Mouse (Mus musculus) midbrain, embryonic 16.5 days (tissue): Measurements from ENCODE around the gene Socs5. TPM values are rescaled to one million over a fixed set of nuclear protein-coding genes. Genes with fewer than 3 reads are reported as not detected.

Experiments
- ATAC-seq: fragments of 200-750 bp; cut with Nextera tagmentation; 2 replicates; pipeline ENCODE4 v1.8.0; 2017; ENCODE audit warnings: moderate TSS enrichment
- H3K27ac ChIP-seq: fragments of 300-500 bp; sonication (generic); 2 replicates; pipeline ENCODE4 v1.5.1; 2014; ENCODE audit warnings: mild to moderate bottlenecking, low read length, mixed read lengths
- H3K27me3 ChIP-seq: fragments of 300-500 bp; sonication (generic); 2 replicates; pipeline ENCODE4 v1.6.1; 2014; ENCODE audit warnings: low read depth, low read length, mixed read lengths; ENCODE audit not compliant: control insufficient read depth, insufficient read depth
- H3K36me3 ChIP-seq: fragments of 300-500 bp; sonication (generic); 2 replicates; pipeline ENCODE4 v1.6.1; 2014; ENCODE audit warnings: mild to moderate bottlenecking, low read length, moderate library complexity, mixed read lengths; ENCODE audit not compliant: control insufficient read depth, insufficient read depth
- H3K4me1 ChIP-seq: fragments of 300-500 bp; sonication (generic); 2 replicates; pipeline ENCODE4 v1.6.1; 2014; ENCODE audit warnings: mild to moderate bottlenecking, low read length, mixed read lengths; ENCODE audit not compliant: control insufficient read depth, insufficient read depth
- H3K4me2 ChIP-seq: fragments of 300-500 bp; sonication (generic); 2 replicates; pipeline ENCODE4 v1.6.1; 2014; ENCODE audit warnings: mild to moderate bottlenecking, low read length, mixed read lengths
- H3K4me3 ChIP-seq: fragments of 300-500 bp; sonication (generic); 2 replicates; pipeline ENCODE4 v1.5.1; 2014; ENCODE audit warnings: low read depth, mild to moderate bottlenecking, low read length, moderate library complexity, mixed read lengths
- H3K9ac ChIP-seq: fragments of 300-500 bp; sonication (generic); 2 replicates; pipeline ENCODE4 v1.6.1; 2014; ENCODE audit warnings: low read depth, low read length, mixed read lengths
- H3K9me3 ChIP-seq: fragments of 300-500 bp; sonication (generic); replicated peaks from 2 replicates; pipeline ENCODE4 v1.6.1; 2014; ENCODE audit warnings: mild to moderate bottlenecking, low read length, mixed read lengths; ENCODE audit not compliant: control insufficient read depth, poor library complexity, severe bottlenecking
- WGBS: fragments of 180-500 bp; shearing (Covaris S2); extraction: QIAGEN DNeasy Blood & Tissue Kit; methylation state at CpG from one replicate; pipeline ENCODE4 v1.1.7; 2014; 5-methylcytosine and 5-hydroxymethylcytosine counted together
- polyA plus RNA-seq: library from polyadenylated mRNA; unstranded; fragments of >200 nt; fragmentation: Nextera tagmentation; extraction: Ambion mirVana; gene quantifications from 2 replicates; pipeline ENCODE4 v1.2.1, GENCODE M21; 2015

Socs5 gene
- polyA plus RNA-seq, 1 experiment from 2014 or later = 14.5 TPM

- Histone ChIP-seq H3K9ac (no peak overlapping the region), H3K4me1 (no peaks in the 10 kb centered on the region), H3K27ac (no peak overlapping the region), H3K9me3 (no peaks in the 10 kb centered on the region), H3K4me2 (no peak overlapping the region), H3K4me3 (no peak overlapping the region), H3K27me3 (no peaks in the 10 kb centered on the region), H3K36me3 (0 out of 2 replicates have a peak, but pooled peaks cover 4% of the 10 kb centered on the region)
- 93% methylated on average over 7 of the region's 7 CpGs for WGBS
- no peak for ATAC-seq
Observed at GRCm38 (mm10) chr17:87118966-87119526, 11.6 kb downstream of the Socs5 start.

DNA sequence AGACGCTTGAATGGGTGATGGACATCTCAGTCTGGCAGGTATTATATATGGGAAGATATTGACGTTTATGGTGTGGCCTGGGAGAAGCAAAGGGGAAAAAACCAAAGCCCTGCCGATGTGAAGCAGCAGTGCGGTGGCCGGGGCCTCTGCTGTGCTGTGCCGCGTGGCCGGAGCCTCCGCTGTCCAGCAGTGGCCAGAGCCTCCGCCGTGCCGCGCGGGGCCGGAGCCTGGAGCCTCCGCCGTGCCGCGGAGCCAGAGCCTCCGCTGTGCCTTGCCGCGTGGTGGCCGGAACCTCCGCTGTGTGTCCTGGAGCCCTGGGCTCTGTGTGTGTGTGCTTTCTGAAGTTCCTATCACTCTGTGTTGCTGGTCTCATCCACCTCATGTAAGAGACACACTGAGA, 17.9 kb downstream of the Socs5 start:
- peak; percentile 42; the same call in 1 of the 2 replicates for ATAC-seq
- Histone ChIP-seq H3K9ac (peak overlapping the region; percentile 22; the same call in 1 of the 2 replicates), H3K27ac (no peak overlapping the region), H3K4me2 (peak overlapping the region; percentile 45), H3K4me3 (peak overlapping the region; percentile 30), H3K4me1 (no peaks in the 10 kb centered on the region; the same call in 1 of the 2 replicates), H3K36me3 (0 out of 2 replicates have a peak, but pooled peaks cover 6% of the 10 kb centered on the region), H3K27me3 (no peaks in the 10 kb centered on the region), H3K9me3 (no peaks in the 10 kb centered on the region)
- 41% methylated on average over 24 of the region's 24 CpGs for WGBS

GRCm38 (mm10) chr17:87132258-87132657, 24.8 kb downstream of the Socs5 start:
- no peaks in the 10 kb centered on the region for H3K4me1 ChIP-seq
- H3K9me3 ChIP-seq = no peaks in the 10 kb centered on the region
- no peaks in the 10 kb centered on the region for H3K27me3 ChIP-seq
- H3K9ac ChIP-seq = no peak overlapping the region
- peaks cover 18% of the 10 kb centered on the region for H3K36me3 ChIP-seq
- no peak overlapping the region for H3K27ac ChIP-seq
- ATAC-seq = peak; percentile 58; the same call in 1 of the 2 replicates
- no peak overlapping the region for H3K4me2 ChIP-seq
- 69% methylated on average over 4 of the region's 4 CpGs for WGBS
- no peak overlapping the region for H3K4me3 ChIP-seq

GRCm38 (mm10) chr17:87133823-87134222, 26.3 kb downstream of the Socs5 start:
- Histone ChIP-seq H3K36me3 (peaks cover 18% of the 10 kb centered on the region), H3K9ac (no peak overlapping the region), H3K9me3 (no peaks in the 10 kb centered on the region), H3K4me3 (no peak overlapping the region), H3K27ac (no peak overlapping the region), H3K4me1 (no peaks in the 10 kb centered on the region), H3K4me2 (no peak overlapping the region), H3K27me3 (no peaks in the 10 kb centered on the region)
- WGBS = 74% methylated on average over 23 of the region's 23 CpGs
- no peak for ATAC-seq

DNA sequence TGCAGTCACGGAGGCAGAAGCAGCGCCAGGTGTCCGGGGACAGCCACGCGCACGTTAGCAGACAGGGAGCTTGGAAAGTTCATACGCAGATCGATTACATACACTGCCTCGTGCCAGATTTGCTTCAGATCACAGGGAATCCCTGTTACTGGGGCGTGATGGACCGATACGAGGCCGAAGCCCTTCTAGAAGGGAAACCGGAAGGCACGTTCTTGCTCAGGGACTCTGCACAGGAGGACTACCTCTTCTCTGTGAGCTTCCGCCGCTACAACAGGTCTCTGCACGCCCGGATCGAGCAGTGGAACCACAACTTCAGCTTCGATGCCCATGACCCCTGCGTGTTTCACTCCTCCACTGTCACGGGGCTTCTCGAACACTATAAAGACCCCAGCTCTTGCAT, 27.2 kb downstream of the Socs5 start:
- no peak for ATAC-seq
- Histone ChIP-seq H3K9me3 (no peaks in the 10 kb centered on the region), H3K4me1 (no peaks in the 10 kb centered on the region), H3K36me3 (peaks cover 18% of the 10 kb centered on the region), H3K9ac (no peak overlapping the region), H3K27ac (no peak overlapping the region), H3K4me3 (no peak overlapping the region), H3K27me3 (no peaks in the 10 kb centered on the region), H3K4me2 (no peak overlapping the region)
- WGBS = 93% methylated on average over 24 of the region's 24 CpGs

DNA sequence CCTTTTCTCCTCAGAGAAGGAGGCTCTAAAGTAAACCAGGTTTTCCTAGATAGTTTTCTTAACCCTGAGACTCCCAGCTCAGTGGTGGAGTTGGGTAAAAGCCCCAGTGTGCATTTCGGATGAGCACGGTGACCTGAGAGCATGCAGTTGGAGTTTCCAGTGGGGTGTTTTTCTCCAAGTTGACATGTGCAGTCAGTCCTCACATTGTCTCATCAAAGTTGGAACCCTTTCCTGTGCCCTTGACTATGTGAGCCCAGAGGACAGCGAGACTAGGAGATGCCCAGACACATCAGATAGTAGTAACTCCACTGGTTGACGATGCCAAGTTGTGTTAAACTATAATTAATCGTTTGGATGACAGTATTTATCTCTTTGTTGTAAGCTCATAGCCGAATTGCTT, 28.3 kb downstream of the Socs5 start:
- H3K27ac ChIP-seq = no peak overlapping the region
- H3K4me2 ChIP-seq = no peak overlapping the region
- 94% methylated on average over 6 of the region's 6 CpGs for WGBS
- H3K4me1 ChIP-seq = no peaks in the 10 kb centered on the region
- ATAC-seq = no peak
- H3K9ac ChIP-seq = no peak overlapping the region
- H3K27me3 ChIP-seq = no peaks in the 10 kb centered on the region
- no peak overlapping the region for H3K4me3 ChIP-seq
- no peaks in the 10 kb centered on the region for H3K9me3 ChIP-seq
- H3K36me3 ChIP-seq = peaks cover 18% of the 10 kb centered on the region

GRCm38 (mm10) chr17:87141188-87141935, 33.9 kb downstream of the Socs5 start:
- WGBS = 88% methylated on average over 9 of the region's 9 CpGs
- Histone ChIP-seq H3K4me3 (no peak overlapping the region), H3K9me3 (no peaks in the 10 kb centered on the region), H3K4me1 (no peaks in the 10 kb centered on the region), H3K4me2 (no peak overlapping the region), H3K27ac (no peak overlapping the region), H3K36me3 (0 out of 2 replicates have a peak, but pooled peaks cover 3% of the 10 kb centered on the region), H3K27me3 (no peaks in the 10 kb centered on the region), H3K9ac (no peak overlapping the region)
- no peak for ATAC-seq

DNA sequence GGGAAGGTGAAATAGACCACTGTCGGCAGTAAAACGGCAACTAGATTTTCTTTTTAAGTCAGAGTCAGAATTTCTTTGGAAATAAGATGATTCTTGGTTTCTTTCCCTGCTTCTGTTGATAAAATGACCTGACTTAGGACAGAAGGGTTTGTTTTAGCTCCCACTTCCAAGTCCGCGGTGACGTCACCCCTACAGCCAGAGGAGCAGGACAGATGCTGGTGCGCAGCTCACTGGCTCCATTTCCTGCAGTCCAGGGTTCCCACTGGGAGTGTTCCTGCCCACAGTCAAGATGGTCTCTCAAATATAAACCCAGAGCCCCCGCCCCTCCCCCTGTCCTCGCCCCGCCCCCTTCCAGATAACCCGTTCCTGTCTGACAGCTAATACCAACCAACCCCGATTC, 34.8 kb downstream of the Socs5 start:
- H3K27me3 ChIP-seq = no peaks in the 10 kb centered on the region
- H3K36me3 ChIP-seq = no peaks in the 10 kb centered on the region
- no peaks in the 10 kb centered on the region for H3K9me3 ChIP-seq
- H3K4me2 ChIP-seq = no peak overlapping the region
- ATAC-seq = no peak
- no peaks in the 10 kb centered on the region for H3K4me1 ChIP-seq
- H3K27ac ChIP-seq = no peak overlapping the region
- H3K9ac ChIP-seq = no peak overlapping the region
- no peak overlapping the region for H3K4me3 ChIP-seq
- 64% methylated on average over 11 of the region's 11 CpGs for WGBS

DNA sequence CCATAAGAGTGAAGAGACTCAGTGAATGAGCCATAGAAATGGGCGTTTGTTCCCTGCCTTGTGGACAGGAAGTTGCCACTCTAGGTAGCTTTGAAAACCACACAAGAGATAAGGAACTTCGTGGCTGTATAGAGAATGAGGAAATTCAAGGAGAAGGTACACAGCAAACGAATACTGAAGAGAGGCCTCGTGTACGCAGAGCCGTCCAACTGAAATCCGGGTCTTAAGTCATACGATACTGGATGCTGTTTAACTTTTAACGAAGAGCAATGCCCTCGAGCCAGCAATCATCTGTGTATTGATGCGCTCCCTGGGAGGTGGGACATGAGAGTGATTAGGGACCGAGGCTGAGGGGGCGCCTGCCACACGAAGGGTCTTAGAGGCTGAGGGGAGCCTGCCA, 35.7 kb downstream of the Socs5 start:
- H3K36me3 ChIP-seq = no peaks in the 10 kb centered on the region
- H3K4me2 ChIP-seq = no peak overlapping the region
- H3K9ac ChIP-seq = no peak overlapping the region
- H3K4me3 ChIP-seq = no peak overlapping the region
- H3K4me1 ChIP-seq = no peaks in the 10 kb centered on the region
- no peaks in the 10 kb centered on the region for H3K27me3 ChIP-seq
- ATAC-seq = no peak
- no peaks in the 10 kb centered on the region for H3K9me3 ChIP-seq
- WGBS = 74% methylated on average over 14 of the region's 14 CpGs
- H3K27ac ChIP-seq = no peak overlapping the region
